Mouse (Mus musculus): Measurements from ENCODE around the gene Diras2.

Diras2 gene

DNA sequence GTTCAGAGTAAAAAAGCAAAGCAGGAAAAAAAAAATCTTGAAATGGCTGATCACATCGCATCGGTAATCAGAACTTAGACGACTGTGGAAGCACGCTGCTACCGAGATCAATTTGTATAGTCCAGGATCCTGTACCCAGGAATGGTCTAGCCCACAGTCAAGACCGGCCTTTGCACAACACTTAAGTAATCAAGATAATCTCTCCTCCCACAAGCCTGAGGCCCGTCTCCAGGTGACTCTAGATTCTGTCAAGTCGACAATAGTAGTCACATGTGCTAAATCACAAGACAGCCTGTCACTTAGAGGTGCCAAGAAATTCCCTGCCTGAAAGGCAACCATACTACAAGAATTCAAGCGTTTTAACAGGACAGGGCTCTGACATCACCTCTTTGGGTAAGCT is at the start of gene Diras2:
TSS of gene Diras2 (minus strand) at position 159 of the 400 bp plus-strand sequence.
- in situ Hi-C loops (cut with MboI, MseI): loop anchor here (10.0 kb wide), 1 partner anchor 696 kb away; no protein-coding TSS in a partner anchor

DNA sequence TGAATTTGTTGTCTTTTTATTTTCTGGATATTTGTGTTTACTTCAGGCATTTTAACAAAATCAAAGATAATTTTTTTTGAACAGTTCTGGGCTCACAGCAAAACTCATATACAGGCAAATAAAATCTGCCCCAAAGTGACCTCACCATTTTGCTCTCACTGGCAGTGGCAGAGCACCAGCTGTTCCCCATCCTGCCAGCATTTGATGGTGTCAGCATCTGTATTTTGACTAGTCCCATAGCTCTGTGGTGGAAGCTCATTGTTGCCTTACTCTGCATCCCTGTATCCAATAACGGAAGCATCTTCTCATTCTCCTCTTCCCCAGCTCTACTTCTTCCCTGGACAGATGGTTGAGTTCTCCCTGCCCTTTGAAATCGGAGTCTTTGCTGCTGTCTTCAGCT is 47.7 kb upstream of the Diras2 start:
- in situ Hi-C loops (cut with MboI, MseI): no loop called here

DNA sequence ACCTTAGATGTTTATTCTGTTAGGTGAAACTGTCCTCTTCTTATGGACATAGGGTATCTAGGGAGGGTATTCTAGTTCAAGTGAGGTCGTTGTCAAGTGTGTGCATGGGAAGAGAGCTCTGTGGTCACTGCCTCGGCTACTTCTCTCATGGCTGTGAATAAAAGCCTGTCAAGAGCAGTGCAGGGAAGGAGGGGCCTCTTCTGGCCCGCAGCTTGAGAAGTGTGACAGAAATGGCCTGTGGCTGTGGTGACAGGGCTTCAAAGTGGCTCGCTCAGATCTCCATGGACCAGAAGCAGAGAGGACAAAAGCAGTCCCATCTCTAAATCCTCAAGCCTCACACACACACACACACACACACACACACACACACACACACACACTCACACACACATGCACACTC is 46.9 kb upstream of the Diras2 start:
- in situ Hi-C loops (cut with MboI, MseI): no loop called here

DNA sequence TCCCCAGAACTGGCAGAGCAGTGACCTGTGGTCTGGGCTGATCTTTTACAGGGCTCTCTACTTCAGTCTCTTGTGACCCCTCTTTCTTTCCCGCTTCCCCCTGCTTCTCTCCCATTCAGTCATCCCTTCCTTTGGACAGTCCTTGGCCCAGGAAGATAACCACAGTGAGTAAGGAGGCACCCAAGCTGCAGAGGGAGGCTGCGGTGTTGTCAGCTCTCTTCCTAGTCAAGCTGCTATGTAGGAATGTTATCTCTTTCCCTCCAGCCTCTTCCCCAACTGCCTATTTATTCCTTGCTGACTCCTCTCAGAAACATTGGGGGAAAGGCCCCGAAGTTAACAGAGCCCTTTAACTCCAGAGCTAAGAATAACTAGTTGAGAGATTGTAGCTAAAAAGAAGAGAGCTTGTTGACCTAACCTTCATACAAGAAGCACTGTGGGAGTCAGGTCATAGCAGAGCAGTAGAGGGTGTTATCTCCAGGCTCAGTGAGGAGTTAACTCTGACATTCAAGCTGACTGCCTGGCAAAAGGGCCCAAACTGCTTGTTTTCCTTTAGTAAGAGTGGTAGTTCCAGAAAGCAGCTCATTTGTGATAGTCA is 46.3 kb upstream of the Diras2 start:
- in situ Hi-C loops (cut with MboI, MseI): no loop called here

DNA sequence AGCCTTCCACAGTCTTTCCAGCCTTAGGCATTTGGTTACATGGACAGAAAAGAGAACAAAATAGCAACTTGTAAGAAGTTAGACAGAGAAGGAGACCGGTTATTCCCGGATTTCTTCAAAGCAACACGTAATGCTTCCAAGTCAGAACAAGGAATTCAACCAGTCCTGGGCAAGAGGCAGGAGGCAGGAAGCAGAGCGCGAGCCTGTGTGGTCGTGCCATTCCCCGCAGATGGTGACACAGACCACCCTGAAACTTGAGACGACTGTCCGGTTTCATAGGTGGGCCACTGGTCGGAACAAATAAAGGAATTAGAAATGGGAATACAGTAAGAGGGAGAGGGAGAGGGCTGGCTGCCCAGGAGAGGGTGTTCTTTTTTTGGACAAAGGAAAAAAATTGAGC is 45.8 kb upstream of the Diras2 start:
- in situ Hi-C loops (cut with MboI, MseI): no loop called here

DNA sequence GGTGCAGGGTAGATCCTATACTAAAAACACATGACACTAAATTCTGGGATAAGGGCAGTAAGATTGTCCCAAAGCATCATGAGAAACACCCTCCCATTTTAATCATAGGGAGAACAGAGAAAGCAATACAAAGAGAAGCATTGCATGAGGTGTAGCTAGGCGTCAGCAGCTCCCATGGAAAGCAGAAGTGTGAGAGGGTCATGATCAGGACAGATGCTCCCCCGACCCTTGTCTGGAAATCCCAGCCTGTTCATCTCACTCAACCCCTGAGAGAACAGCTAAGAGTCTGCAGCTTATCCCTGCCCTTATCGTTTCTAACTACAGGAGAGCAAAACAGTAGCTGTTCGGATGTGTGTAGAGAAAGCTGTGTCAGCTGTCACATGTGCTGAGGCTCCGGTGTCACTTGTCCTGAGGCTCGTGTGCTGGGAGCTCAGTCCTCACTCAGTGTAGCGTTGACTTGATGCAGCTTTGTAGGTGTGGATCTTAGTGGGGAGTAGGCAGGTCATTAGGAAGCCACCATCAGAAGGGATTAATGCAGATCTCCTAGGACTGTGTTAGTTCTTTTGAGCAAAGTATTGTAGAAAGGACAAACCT is 45.0 kb upstream of the Diras2 start:
- in situ Hi-C loops (cut with MboI, MseI): no loop called here

DNA sequence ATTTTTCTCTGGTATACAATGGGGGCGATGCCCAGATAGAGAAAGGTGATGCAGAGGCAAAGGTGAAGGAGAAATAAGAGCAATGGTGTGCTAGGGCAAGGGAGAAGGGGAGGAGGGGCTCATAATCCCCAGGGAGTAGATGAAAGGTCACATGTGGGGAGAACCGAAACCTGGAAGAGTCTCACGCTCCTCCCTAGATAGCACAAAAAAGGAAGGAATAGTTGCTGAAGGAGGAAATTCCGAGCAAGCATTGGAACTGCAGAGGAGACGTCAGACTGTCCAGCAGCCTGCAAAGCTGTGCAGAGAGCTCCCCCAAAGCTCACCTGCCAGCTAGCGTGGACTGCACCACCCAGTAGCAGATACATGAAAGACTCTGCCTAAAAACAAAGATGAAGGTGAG is 44.4 kb upstream of the Diras2 start:
- in situ Hi-C loops (cut with MboI, MseI): no loop called here

DNA sequence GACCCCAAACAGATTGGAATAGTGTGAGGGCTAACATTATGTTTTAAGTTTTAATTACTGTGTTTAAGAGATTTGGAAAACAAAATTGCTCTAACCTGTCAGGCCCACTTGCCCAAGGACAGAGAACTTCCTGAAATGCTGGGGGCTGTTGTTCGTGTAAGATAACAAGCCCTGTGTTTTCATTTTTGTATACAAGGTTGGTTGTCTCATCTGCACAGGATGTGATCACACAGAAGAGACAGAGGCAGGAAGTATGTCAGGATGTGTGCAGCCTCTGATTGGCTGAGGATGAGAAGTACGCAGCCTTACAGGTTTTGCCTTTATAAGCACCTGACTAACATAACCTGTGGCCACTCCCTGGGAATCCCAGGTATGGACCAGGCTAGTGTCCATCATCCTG is 43.2 kb upstream of the Diras2 start:
- in situ Hi-C loops (cut with MboI, MseI): no loop called here

DNA sequence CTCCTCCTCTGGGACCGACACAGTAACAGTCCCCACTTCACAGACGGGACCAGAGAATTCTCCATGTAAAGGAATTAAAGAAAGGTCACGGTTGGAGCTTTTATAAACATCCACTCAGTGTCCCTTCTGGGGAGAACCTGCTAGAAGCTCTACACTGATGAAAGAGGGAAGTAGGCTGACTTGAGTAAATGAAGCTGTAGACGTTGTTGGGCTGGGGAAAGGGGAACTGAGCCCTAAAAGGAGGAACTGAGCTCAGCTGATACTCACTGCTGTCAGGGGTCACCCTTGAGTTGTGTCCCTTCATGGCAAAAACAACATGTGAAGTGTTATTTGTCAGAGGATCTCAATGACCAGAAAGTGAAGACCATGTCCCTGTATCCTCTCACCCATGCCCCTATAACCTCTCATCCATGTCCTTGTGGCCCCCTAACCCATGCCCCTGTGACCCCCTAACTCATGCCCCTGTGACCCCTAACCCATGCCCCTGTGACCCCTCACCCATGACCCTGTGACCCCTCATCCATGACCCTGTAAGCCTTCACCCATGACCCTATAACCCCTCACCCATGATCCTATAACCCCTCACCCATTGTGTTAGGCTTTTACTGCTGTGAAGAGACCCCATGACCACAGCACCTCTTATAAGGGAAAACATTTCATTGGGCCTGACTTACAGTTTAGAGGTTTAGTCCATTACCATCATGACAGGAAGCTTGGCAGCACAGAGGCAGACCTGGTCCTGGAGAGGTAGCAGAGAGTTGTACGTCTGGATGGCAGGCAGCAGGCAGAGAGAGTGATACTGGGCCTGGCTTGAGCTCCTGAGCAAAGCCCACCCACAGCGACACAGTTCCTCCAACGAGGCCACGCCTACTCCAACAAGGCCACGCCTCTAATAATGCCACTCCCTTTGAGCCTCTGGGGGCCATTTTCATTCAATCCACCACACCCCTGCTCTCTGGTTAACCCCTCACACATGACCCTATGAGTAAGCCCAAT is 41.7 kb upstream of the Diras2 start:
- in situ Hi-C loops (cut with MboI, MseI): no loop called here

DNA sequence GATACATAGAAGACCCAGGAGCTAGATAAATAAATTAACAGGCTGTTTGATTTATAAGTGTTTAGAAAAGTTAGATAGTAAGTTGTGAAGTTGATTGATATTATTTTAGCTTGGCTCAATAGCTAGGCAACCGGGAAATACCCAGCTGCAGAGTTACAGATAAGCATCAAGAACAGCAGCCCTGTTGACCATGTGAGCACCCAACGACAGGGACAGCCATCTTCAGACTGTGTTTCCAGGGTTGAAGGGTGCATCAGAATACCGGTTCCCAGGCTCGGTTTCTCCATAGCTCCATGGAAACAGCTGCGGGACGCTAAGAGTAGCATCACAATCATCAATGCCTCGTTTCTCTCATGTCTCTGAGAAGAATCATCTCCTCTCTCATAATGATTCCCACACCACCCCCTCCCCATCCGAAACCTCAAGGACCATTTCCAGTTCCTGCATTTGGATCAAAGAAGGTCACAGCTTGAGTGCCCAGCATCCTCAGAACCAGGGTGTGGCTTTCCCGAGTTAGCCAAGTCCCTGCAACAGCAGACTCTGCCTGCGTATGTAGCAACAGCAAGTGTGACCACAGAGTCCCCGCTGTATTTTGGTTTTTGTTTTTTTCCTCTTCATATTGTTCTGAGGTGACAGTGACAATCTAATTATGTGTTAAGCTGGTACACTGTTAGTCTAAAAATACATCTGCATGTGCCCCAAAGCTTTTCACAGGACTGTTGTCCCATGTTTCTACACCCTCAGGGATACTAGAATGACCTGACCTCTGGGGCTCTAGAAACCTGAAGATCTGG is 40.7 kb upstream of the Diras2 start:
- in situ Hi-C loops (cut with MboI, MseI): no loop called here

DNA sequence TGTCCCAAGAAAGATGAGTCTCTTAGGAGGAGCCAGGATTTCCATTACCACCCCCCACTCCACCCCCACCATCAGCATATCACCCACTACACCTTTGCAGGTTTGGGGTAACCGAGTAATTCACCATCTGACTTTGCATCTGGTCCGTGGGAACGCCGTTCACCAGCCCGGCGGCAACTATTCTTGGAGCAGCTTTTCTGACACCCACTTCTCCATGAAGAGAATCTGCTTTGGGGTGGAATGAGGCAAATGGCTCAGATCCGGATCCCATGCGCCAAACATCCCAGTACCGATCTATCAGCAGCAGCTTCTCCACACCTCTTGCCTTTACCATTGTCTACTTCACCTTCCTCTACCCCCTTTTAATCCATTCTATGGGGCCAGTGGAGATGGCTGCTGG is 39.2 kb upstream of the Diras2 start:
- in situ Hi-C loops (cut with MboI, MseI): no loop called here

DNA sequence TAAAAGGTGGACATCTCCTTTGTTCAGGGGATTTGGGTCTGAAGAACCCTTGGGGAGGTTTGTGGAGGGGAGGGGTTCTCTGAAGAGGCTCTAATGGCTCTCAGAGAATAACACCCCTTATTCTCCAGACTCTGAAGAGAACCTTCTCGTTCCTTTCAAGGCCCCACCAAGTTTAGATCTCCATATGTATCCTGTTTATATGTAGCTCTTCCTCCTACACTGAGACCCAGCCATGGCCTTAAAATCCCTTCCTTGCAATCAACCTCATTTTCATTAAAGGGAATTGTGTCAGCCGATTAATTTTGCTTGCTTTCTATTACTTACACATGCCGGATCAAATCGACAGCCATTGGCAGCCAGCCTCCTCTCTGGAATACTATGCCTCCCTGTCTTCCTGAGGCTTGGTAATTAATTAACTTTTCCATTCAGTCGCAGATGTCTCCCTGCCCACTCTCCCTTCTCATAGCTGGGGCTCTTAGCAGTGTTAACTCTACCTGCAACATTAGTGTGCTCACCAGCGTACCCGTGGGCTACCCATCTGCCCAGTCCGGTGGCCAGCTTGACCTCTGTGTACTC is 38.2 kb upstream of the Diras2 start:
- in situ Hi-C loops (cut with MboI, MseI): no loop called here

DNA sequence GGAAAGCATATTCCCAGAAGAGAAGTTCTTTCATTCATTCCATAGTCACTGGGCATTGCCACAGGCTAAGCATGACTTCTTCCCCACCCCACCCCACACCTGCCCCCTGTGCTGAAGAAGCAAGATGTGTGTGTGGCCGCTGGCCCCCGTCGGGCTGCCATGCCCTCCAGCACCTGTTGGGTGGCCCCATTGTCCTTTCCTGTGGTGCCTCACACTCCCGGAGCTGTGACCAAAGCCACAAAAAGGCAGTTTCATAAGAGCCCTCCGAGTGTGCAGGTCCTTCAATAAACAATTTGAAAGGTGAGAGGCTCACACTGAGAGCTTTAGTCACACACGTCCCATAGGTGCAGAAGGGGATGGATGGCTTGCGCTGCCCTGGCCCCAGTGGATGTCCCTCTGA is 35.7 kb upstream of the Diras2 start:
- in situ Hi-C loops (cut with MboI, MseI): no loop called here

DNA sequence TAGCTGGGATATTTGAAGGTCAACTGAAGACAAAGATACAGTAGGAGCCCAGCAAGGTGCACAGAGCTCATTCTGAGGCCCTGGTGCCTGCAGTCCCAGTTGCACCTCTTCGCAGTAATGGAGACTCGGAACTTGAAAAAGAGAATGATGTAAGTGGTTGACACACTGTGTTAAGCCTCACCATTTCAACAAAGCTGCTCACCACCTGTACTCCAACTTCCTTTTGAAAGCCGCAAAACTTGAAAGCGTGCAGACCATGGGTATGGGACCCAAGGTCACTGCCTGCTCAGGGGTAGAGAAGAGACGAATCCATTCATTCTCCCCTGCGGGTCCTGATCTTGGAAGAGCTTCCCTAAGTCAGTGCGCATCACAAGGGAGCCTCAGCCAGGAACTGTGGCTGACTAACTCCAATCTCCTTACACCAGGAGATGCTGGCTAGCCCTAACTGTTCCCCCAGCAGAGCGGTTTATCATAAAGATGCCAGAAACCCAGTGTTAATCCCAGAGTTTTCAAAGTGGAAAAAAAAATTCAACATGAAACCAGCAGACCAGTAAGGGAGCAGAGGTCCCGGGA is 35.2 kb upstream of the Diras2 start:
- in situ Hi-C loops (cut with MboI, MseI): no loop called here

DNA sequence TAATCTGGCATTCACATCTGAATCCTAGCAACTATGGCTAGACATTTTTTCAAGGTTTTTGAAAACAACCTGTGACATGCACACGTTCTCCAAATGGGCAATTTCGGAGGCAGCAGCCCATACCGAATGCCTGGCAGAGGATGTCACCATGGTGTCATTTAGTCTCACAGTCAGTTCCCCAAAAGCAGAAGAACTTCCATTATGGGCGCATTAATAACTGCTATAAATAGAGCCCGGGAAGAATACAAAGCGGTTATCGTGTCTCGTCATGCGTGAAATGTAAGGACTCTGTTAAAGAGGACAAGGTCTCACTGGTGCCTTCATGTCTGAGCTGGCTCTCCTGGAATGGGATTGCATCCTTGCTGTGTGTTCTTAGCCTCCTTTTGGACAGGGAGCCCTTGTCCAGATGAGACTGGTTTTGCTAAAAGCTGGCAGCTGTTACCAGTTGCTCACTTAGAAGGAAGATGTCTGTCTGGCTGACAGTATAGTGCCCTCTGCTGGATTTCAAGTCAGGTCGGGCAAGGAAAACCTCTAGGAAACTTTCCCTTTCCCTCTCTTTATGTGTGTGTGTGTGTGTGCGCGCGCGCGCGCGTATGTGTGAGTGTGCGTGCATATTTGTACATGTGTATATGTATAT is 34.1 kb upstream of the Diras2 start:
- in situ Hi-C loops (cut with MboI, MseI): no loop called here

DNA sequence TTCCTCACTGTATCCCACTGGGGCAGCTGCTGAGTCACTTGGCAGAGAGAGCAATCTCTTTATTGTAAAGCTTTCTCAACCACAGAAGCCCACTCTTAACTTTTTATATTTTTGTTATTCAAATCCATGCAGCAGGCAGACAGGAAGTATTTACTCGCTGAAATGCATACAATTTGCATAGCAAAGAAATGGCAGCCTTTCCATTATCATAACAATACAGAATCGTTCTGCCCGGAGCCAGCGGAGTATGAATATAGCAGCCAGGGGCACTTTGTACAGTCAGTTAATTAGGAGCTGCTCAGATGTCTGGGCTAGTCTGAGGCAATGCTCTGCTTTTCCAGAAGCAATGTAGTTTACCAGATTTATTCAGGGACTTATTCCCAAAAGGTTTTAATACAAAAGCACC is 31.1 kb upstream of the Diras2 start:
- in situ Hi-C loops (cut with MboI, MseI): no loop called here

DNA sequence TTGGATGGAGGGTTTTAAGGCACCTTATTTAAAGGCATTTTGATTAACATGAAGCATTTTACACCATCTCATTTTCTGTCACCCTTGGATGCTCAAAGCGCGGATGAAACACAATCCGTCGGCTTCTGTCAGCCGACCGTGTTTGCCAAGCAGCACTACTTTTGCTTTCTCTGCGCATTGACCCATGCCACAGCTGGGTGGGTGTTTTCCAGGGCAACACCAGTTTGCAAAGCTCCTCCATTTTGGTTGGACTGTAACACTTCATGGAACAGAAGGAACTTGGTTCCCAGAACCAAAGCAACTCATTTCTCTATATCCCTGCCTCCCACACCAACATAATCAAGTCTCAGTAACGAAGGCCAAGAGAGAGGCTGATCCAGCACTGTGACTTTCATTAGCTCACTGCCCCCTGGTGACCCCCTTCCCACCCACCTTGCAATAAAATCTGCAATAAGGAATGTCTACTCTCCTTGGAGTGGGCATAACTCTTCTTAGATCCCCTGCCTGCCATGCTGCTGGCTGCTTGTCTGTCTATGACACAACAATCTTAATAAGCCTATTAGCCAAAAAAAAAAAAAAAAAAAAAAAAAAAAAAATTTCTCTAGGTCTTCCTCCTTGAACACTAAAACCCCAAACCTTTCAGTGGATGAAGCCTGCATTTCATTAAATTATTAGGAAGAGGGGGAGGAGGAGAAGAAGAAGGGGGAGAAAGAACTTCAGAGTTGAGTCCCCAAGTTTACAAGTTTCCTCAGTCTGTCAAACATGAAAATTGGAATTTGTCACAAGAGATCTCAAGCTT is 30.5 kb upstream of the Diras2 start:
- in situ Hi-C loops (cut with MboI, MseI): no loop called here

DNA sequence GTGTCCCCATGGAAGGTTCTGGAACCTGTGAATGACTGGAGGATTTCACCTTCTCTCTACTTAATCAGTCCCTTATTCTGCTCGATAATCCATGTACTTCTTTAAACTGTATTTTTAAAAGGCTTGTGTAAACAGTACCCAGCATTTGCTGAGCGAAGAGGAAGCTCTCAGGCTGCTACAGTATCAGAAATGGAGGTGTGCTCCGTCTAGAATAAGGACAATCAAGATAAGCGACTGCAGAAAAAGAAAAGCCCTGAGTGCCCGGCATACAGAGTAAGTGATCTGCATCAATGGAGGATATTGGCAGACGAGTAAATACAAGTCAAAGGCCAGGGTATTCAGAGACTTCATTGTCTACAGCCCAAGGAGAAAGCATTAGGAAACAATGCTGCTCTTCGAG is 26.3 kb upstream of the Diras2 start:
- in situ Hi-C loops (cut with MboI, MseI): no loop called here

DNA sequence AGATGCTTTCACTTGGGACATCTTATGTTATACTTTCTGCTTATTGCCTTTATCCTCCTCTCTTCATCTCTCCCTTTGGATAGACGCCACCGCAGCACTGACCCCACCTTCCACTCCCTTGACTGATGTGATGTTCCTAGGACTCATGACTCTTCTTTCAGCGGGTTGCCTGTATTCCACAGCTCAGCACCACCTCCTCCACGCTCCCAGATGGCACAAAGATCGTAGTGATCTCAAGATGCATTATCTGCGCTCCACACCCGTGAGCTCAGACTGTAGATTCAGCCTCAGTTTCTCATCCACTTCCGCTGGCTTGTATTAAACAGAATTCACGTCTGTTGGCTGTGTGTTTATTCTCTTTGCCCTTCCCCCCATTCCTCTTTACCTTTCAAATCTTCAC is 23.6 kb upstream of the Diras2 start:
- in situ Hi-C loops (cut with MboI, MseI): no loop called here
